Mouse (Mus musculus) E14TG2a.4 (cell line): ENCODE results near the gene Scgb1a1.

Source experiments
- CTCF ChIP-seq: conservative IDR thresholded peaks from 2 replicates; pipeline ENCODE4 v1.5.1; 2014; ENCODE audit warnings: low read length
- NANOG ChIP-seq: IDR thresholded peaks from 2 replicates; pipeline ENCODE4 v1.6.1; 2014; ENCODE audit warnings: borderline replicate concordance, low read length, mixed read lengths

GRCm38 (mm10) chr19:9075558-9075957 lies 12.2 kb downstream of the Scgb1a1 start:
- TF ChIP-seq CTCF = no peak
- TF ChIP-seq NANOG = no peak
